Comparison of ENCODE assay signal across 20 mouse cellular contexts in the genomic region with DNA sequence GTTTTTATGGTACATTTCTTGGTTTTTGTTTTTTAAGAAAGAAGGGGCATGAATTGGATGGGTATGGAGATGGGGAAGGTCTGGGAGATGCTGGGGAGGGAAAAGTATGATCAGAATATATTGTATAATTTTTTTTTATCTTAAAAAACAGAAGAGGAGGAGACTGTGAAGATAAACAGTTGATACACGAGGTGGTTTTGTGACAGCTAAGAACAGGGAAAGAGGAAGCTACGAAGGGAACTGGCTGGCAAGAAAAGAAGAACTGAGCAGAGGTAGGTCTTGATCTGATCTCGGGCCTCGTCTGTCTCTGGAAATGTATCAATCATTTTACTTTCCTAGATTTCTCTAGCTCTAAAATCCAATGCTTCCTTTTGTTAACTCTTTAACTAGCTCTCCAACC. TPM values are rescaled to one million over a fixed set of nuclear protein-coding genes. Genes with fewer than 3 reads are reported as not detected.
DNase-seq lines count a peak whose midpoint lies in the region; ATAC-seq and TF ChIP-seq lines count a peak whose summit lies in the region.
"Had no signal": no experiment of that assay in that cellular context is flagged by ENCODE, and none has a peak within 500 bp of the region (broad histone marks: within the 10 kb centered on the region; RNA-seq: fewer than 3 reads in every experiment).

No protein-coding gene starts in this region.

- no peak for TF ChIP-seq CTCF in lung, adult 2 months (IDR thresholded peaks at IDR 0.05; ENCODE audit: insufficient read depth, low read length)
- no peak for TF ChIP-seq CTCF in G1E (IDR thresholded peaks at IDR 0.05; ENCODE audit: low read depth, low read length)
- TF ChIP-seq CTCF in gastrocnemius, adult 2 months (IDR thresholded peaks at IDR 0.05) = no peak

- intact Hi-C loops in gastrocnemius, adult 2 months (cut with DNase I) = no loop called here

- no peak overlapping the region for H3K27ac ChIP-seq in gastrocnemius, adult 2 months
- H3K27ac ChIP-seq: forebrain, embryonic 13.5 days; heart, adult 2 months; heart, embryonic 15.5 days; hindbrain, embryonic 10.5 days; hindbrain, postnatal 0 days; limb, embryonic 15.5 days; neural tube, embryonic 13.5 days had no signal

- no peaks in the 10 kb centered on the region for H3K9me3 ChIP-seq in G1E (replicated peaks)
- H3K9me3 ChIP-seq: forebrain, embryonic 13.5 days; heart, embryonic 15.5 days; hindbrain, embryonic 10.5 days; limb, embryonic 15.5 days; neural tube, embryonic 13.5 days had no signal

- H3K4me3 ChIP-seq in lung, adult 2 months (replicated peaks; ENCODE audit: extremely low read depth, low read depth, low read length) = no peak overlapping the region
- no peak overlapping the region for H3K4me3 ChIP-seq in G1E (ENCODE audit: low read depth, low read length)
- no peak overlapping the region for H3K4me3 ChIP-seq in gastrocnemius, adult 2 months
- H3K4me3 ChIP-seq: forebrain, embryonic 13.5 days; heart, adult 2 months; heart, embryonic 15.5 days; hindbrain, embryonic 10.5 days; limb, embryonic 15.5 days; neural tube, embryonic 13.5 days had no signal

- WGBS in lung, adult 2 months = 69% methylated on average over 4 of the region's 4 CpGs

- H3K4me1 ChIP-seq in lung, adult 2 months (ENCODE audit: control insufficient read depth, insufficient read depth, low read length) = no peaks in the 10 kb centered on the region
- peaks cover 94% of the 10 kb centered on the region for H3K4me1 ChIP-seq in G1E (ENCODE audit: insufficient read depth, low read depth, low read length)
- H3K4me1 ChIP-seq: forebrain, embryonic 13.5 days had no signal

- DNase-seq in lung, postnatal 25 days (ENCODE audit: low spot score) = peak; percentile 45
- no peak for DNase-seq in lung, adult 2 months
- no peak for DNase-seq in G1E (ENCODE audit: low spot score)
- peak; percentile 78 for DNase-seq in splenic B cell, adult 2 months (ENCODE audit: low read depth, low spot score)
- no peak for DNase-seq in gastrocnemius, adult 2 months
- DNase-seq: cerebellum, adult 2 months; gastrocnemius, postnatal 10 days; heart, adult 2 months; kidney, adult 18-20 months; kidney, postnatal 10 days; lung, postnatal 10 days; thymus, postnatal 14 days had no signal

- H3K27me3 ChIP-seq in G1E (ENCODE audit: insufficient read depth, low read length) = no peaks in the 10 kb centered on the region
- no peaks in the 10 kb centered on the region for H3K27me3 ChIP-seq in splenic B cell, adult 2 months (ENCODE audit: control insufficient read depth, insufficient read depth, low read length, poor library complexity, severe bottlenecking)
- H3K27me3 ChIP-seq: forebrain, embryonic 13.5 days; heart, embryonic 15.5 days; limb, embryonic 15.5 days; neural tube, embryonic 13.5 days had no signal

- peaks cover 83% of the 10 kb centered on the region for H3K36me3 ChIP-seq in G1E (replicated peaks)
- peaks cover 5% of the 10 kb centered on the region for H3K36me3 ChIP-seq in splenic B cell, adult 2 months (ENCODE audit: control insufficient read depth, insufficient read depth, low read length, poor library complexity, severe bottlenecking)
- H3K36me3 ChIP-seq: heart, embryonic 15.5 days; hindbrain, embryonic 10.5 days; limb, embryonic 15.5 days; neural tube, embryonic 13.5 days had no signal

- ATAC-seq in G1E (ENCODE audit: extremely low read depth, insufficient number of reproducible peaks, low FRiP score, poor library complexity, severe bottlenecking) = 0 out of 2 replicates have a peak, but pooled peaks have one; percentile 15
- ATAC-seq in granulocyte monocyte progenitor cell, adult 5-6 weeks (replicated peaks; ENCODE audit: poor library complexity, severe bottlenecking) = peak; percentile 45
- ATAC-seq in erythroid progenitor cell, adult 5-6 weeks (replicated peaks; ENCODE audit: low FRiP score, poor library complexity, severe bottlenecking) = no peak
- ATAC-seq: forebrain, embryonic 13.5 days; hindbrain, postnatal 0 days had no signal

- TF ChIP-seq POLR2A in lung, adult 2 months (IDR thresholded peaks at IDR 0.05; ENCODE audit: borderline replicate concordance, extremely low read depth, low read depth, low read length) = no peak

RNA-seq across cellular contexts. Expression of gene Lamtor3, which starts 29.2 kb away (rescaled TPM):
- 19.6 and 31.7 TPM in 2 replicates for polyA plus RNA-seq in lung, adult 2 months (2012; rRNA removed)
- 152 and 187 TPM in 2 replicates for total RNA-seq in G1E (2014; fragmentation: Nextera tagmentation)
- 233 and 234 TPM in 2 replicates for total RNA-seq in G1E (2017)
- 27.0 and 38.4 TPM in 2 replicates for polyA plus RNA-seq in G1E (2012)
- total RNA-seq in granulocyte monocyte progenitor cell, adult 5-6 weeks (2014; fragmentation: Nextera tagmentation) = 62.4 and 76.7 TPM in 2 replicates
- total RNA-seq in granulocyte monocyte progenitor cell, adult 5-6 weeks (2017) = 69.4 and 87.9 TPM in 2 replicates
- total RNA-seq in gastrocnemius, adult 2 months (2021) = 10 to 100 TPM; 45.9 to 53.1 TPM
- total RNA-seq in erythroid progenitor cell, adult 5-6 weeks (2015; ENCODE audit: low replicate concordance) = 75.0 and 88.0 TPM in 2 replicates
- 58.6 and 69.3 TPM in 2 replicates for total RNA-seq in erythroid progenitor cell, adult 5-6 weeks (2017; ENCODE audit: low replicate concordance)

RNA-seq across cellular contexts. Expression of gene Dapp1, which starts 33.8 kb away (rescaled TPM):
- 4.5 and 7.1 TPM in 2 replicates for polyA plus RNA-seq in lung, adult 2 months (2012; rRNA removed)
- total RNA-seq in G1E (2014; fragmentation: Nextera tagmentation) (288 and 301 TPM in 2 replicates), G1E (2017) (438 and 441 TPM in 2 replicates)
- 14.3 and 37.2 TPM in 2 replicates for polyA plus RNA-seq in G1E (2012)
- 116 and 120 TPM in 2 replicates for total RNA-seq in granulocyte monocyte progenitor cell, adult 5-6 weeks (2014; fragmentation: Nextera tagmentation)
- 125 and 126 TPM in 2 replicates for total RNA-seq in granulocyte monocyte progenitor cell, adult 5-6 weeks (2017)
- total RNA-seq in gastrocnemius, adult 2 months (2021) = 1 to 10 TPM in 1 of 2 experiments, under 1 TPM in 1; 0.84 to 2.0 TPM
- 22.3 and 27.7 TPM in 2 replicates for total RNA-seq in erythroid progenitor cell, adult 5-6 weeks (2015; ENCODE audit: low replicate concordance)
- total RNA-seq in erythroid progenitor cell, adult 5-6 weeks (2017; ENCODE audit: low replicate concordance) = 26.3 TPM in 2 replicates

Comparison
In these comparisons a context has a peak if more than half of its experiments do, and no peak if none do; other contexts are left out.
1. DNase-seq: peak in lung, postnatal 25 days (single experiment) and splenic B cell, adult 2 months (single experiment); none in lung, adult 2 months (single experiment), G1E (single experiment) and gastrocnemius, adult 2 months (single experiment).
2. RNA of gene Dapp1, which starts 33.8 kb away (total RNA-seq): 288 to 441 TPM in G1E, 116 to 126 TPM in granulocyte monocyte progenitor cell, adult 5-6 weeks and 22.3 to 27.7 TPM in erythroid progenitor cell, adult 5-6 weeks; 0.84 to 2.0 TPM in gastrocnemius, adult 2 months; every median in the first group is over 4 times any median in the second.